Mouse (Mus musculus) cortical plate, adult 2 months (tissue): ENCODE results near the gene Pitpnb. TPM values are rescaled to one million over a fixed set of nuclear protein-coding genes. Genes with fewer than 3 reads are reported as not detected.

Experiments
- H3K27ac ChIP-seq: fragments of 200-500 bp; 2 replicates; pipeline ENCODE4 v1.5.1; 2012; ENCODE audit warnings: low read length, control low read depth, inconsistent platforms; ENCODE audit not compliant: insufficient read depth
- H3K4me1 ChIP-seq: fragments of 200-500 bp; 2 replicates; pipeline ENCODE4 v1.6.1; 2011; ENCODE audit warnings: low read length; ENCODE audit not compliant: control insufficient read depth, insufficient read depth
- H3K4me3 ChIP-seq: fragments of 200-500 bp; 2 replicates; pipeline ENCODE4 v1.5.1; 2011; ENCODE audit warnings: mild to moderate bottlenecking, low read length, control low read depth; ENCODE audit not compliant: insufficient read depth
- CTCF ChIP-seq: fragments of 200-500 bp; IDR thresholded peaks from 2 replicates; pipeline ENCODE4 v1.5.1; 2011; ENCODE audit warnings: mild to moderate bottlenecking, control low read depth, low read length; ENCODE audit not compliant: insufficient read depth; ENCODE audit errors: extremely low read depth
- POLR2A ChIP-seq: fragments of 200-500 bp; IDR thresholded peaks from 2 replicates; pipeline ENCODE4 v1.6.1; 2011; ENCODE audit warnings: mild to moderate bottlenecking, low read length, control low read depth; ENCODE audit not compliant: insufficient read depth; ENCODE audit errors: extremely low read depth
- polyA plus RNA-seq: library from polyadenylated mRNA; depleted of rRNA; stranded (reverse); fragments of >200 nt; gene quantifications from 2 replicates; pipeline ENCODE4 v1.2.3, GENCODE M21; 2012

Pitpnb gene
- polyA plus RNA-seq, 1 experiment = 71.4 TPM

GRCm38 (mm10) chr5:111393346-111394197 lies 63.0 kb downstream of the Pitpnb start:
- H3K4me3 ChIP-seq = no peak overlapping the region
- 0 out of 2 replicates have a peak, but pooled peaks cover 2% of the 10 kb centered on the region for H3K4me1 ChIP-seq
- no peak overlapping the region for H3K27ac ChIP-seq
- no peak for TF ChIP-seq POLR2A
- TF ChIP-seq CTCF = no peak

GRCm38 (mm10) chr5:111394198-111395053 lies 63.9 kb downstream of the Pitpnb start:
- Histone ChIP-seq H3K4me3 (no peak overlapping the region), H3K27ac (no peak overlapping the region), H3K4me1 (0 out of 2 replicates have a peak, but pooled peaks cover 2% of the 10 kb centered on the region)
- TF ChIP-seq CTCF (no peak), POLR2A (no peak)

DNA sequence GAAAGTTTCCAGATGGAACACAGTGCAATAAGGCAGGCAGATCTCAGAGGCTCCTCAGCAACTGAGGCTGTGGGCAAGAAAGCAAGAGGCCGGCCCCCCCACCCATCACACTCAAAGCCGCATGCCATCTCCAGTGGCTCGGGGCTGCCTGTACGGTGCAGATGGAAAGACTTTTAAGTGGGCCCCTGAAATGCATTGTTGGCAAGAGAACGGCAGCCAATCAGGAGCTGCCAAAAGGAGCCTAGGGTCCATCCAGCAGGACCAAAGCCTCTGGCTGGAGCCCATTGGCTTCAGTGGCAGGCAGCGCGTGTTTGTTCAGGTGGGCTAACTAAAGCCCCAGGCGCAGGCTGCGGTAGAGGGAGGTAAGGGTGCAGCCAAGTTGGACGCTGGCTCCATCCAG lies 65.2 kb downstream of the Pitpnb start:
- 0 out of 2 replicates have a peak, but pooled peaks cover 2% of the 10 kb centered on the region for H3K4me1 ChIP-seq
- no peak overlapping the region for H3K27ac ChIP-seq
- no peak overlapping the region for H3K4me3 ChIP-seq
- no peak for TF ChIP-seq POLR2A
- no peak for TF ChIP-seq CTCF

GRCm38 (mm10) chr5:111396199-111396598 lies 65.6 kb downstream of the Pitpnb start:
- Histone ChIP-seq H3K27ac (no peak overlapping the region), H3K4me3 (no peak overlapping the region), H3K4me1 (0 out of 2 replicates have a peak, but pooled peaks cover 2% of the 10 kb centered on the region)
- TF ChIP-seq CTCF = no peak
- TF ChIP-seq POLR2A = no peak

DNA sequence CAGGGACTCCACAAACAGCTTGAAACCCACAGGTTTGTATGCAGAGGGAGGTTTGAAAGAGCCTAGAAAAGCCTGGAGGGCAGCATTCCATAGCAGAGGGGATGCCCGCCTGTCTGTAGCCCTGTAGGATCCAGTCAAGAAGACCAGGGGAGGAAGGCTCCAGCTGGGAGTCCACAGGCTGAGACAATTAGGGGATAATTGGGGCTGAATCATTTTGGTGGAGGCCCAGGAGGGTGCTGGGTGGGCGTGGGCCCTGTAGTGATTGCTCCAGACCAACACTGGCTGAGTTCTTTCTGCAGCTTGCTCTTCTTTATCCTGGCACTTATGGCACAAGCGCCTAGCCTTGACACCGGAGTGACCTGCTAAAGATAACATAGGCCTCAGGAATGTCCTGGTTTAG lies 67.9 kb downstream of the Pitpnb start:
- H3K4me1 ChIP-seq = 0 out of 2 replicates have a peak, but pooled peaks cover 2% of the 10 kb centered on the region
- no peak overlapping the region for H3K4me3 ChIP-seq
- no peak overlapping the region for H3K27ac ChIP-seq
- TF ChIP-seq CTCF = no peak
- no peak for TF ChIP-seq POLR2A

DNA sequence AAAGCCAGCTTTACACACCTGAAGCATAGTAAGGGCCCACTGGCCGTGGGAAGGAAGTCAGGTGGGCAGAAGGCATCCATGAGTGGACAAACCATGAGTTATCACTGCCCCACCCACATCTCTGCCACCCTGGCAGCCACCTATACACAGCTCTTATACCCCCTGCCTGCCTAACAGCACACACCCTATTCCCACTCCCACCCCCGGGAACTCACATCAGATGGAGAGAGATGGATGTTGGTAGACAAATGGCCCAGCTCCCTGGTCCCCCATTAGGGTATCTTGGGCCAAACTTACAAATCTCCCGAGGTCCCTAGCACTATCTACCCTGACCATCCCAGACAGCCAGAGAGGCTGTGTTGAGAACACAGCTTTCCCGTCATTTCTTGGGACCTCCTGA lies 68.7 kb downstream of the Pitpnb start:
- Histone ChIP-seq H3K4me3 (no peak overlapping the region), H3K27ac (no peak overlapping the region), H3K4me1 (no peaks in the 10 kb centered on the region)
- TF ChIP-seq POLR2A (no peak), CTCF (no peak)

- Histone ChIP-seq H3K27ac (no peak overlapping the region), H3K4me1 (no peaks in the 10 kb centered on the region), H3K4me3 (no peak overlapping the region)
- TF ChIP-seq CTCF (no peak), POLR2A (no peak)
These were observed 71.5 kb downstream of the Pitpnb start for GRCm38 (mm10) chr5:111401879-111402650.

GRCm38 (mm10) chr5:111402651-111402996 lies 72.1 kb downstream of the Pitpnb start:
- no peak for TF ChIP-seq POLR2A
- TF ChIP-seq CTCF = no peak
- Histone ChIP-seq H3K4me3 (no peak overlapping the region), H3K27ac (no peak overlapping the region), H3K4me1 (no peaks in the 10 kb centered on the region)

DNA sequence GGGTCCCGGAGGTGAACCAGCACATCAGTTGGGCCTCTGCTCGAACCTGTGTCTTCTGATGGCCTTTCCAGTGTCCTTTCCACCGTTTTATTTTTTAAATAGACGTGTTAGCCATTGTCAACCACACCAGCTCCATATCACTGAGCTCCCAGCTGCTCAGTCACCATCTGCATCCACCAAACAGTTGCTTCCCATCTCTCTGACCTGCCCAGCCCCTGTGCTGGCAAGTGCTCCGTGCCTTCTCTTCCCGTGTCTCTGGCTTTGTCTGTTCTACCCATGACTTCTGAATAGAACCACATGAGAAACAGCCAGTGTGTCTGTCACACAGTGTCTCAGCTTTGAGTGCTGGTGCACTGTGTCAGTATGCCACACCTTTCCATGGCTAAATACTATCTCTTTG lies 74.2 kb downstream of the Pitpnb start:
- H3K4me3 ChIP-seq = no peak overlapping the region
- TF ChIP-seq CTCF (no peak), POLR2A (no peak)
- no peaks in the 10 kb centered on the region; the same call in 1 of the 2 replicates for H3K4me1 ChIP-seq
- no peak overlapping the region for H3K27ac ChIP-seq
